Mouse (Mus musculus) MEL (cell line): ENCODE results near the gene Col9a2. TPM values are rescaled to one million over a fixed set of nuclear protein-coding genes. Genes with fewer than 3 reads are reported as not detected.

ENCODE experiments used
- DNase-seq: peaks from one replicate; pipeline ENCODE4 v3.0.0; 2011; ENCODE audit warnings: low read depth, low spot score
- H3K27ac ChIP-seq: 2 replicates; pipeline ENCODE4 v1.5.1; 2012; ENCODE audit warnings: low read depth, mild to moderate bottlenecking, control low read depth, low read length, moderate library complexity; ENCODE audit not compliant: control insufficient read depth
- H3K27me3 ChIP-seq, 2 experiments: fragments of 150-350 bp in 1 of 2; sonication (generic) in 1 of 2; 2 replicates each; pipeline ENCODE4 v1.6.1; 2012; ENCODE audit warnings: low read length in 2 of 2, mild to moderate bottlenecking in 2 of 2, improper control_type of control experiment in 1 of 2, moderate library complexity in 1 of 2; ENCODE audit not compliant: insufficient read depth in 2 of 2, control insufficient read depth in 1 of 2
- H3K36me3 ChIP-seq, 2 experiments: 2 replicates each; pipeline ENCODE4 v1.6.1; 2012 to 2014; ENCODE audit warnings: low read length in 2 of 2, improper control_type of control experiment in 1 of 2, inconsistent platforms in 1 of 2, mild to moderate bottlenecking in 1 of 2; ENCODE audit not compliant: insufficient read depth in 2 of 2, control insufficient read depth in 1 of 2
- H3K4me1 ChIP-seq, 2 experiments: fragments of 150-350 bp in 1 of 2; sonication (generic) in 1 of 2; 2 replicates each; pipeline ENCODE4 v1.6.1; 2012; ENCODE audit warnings: low read length in 2 of 2, improper control_type of control experiment in 1 of 2, mild to moderate bottlenecking in 1 of 2; ENCODE audit not compliant: insufficient read depth in 2 of 2, control insufficient read depth in 1 of 2
- H3K4me3 ChIP-seq, 2 experiments: fragments of 150-350 bp in 1 of 2; sonication (generic) in 1 of 2; 2 replicates each; pipeline ENCODE4 v1.5.1; 2012; ENCODE audit warnings: low read depth in 2 of 2, low read length in 2 of 2, mild to moderate bottlenecking in 2 of 2, moderate library complexity in 2 of 2, control low read depth in 1 of 2, improper control_type of control experiment in 1 of 2; ENCODE audit not compliant: control insufficient read depth in 1 of 2, insufficient read depth in 1 of 2
- H3K79me2 ChIP-seq: 2 replicates; pipeline ENCODE4 v1.6.1; 2012; ENCODE audit warnings: mild to moderate bottlenecking, low read length, moderate library complexity; ENCODE audit not compliant: control insufficient read depth, poor library complexity, insufficient read depth
- H3K9ac ChIP-seq: 2 replicates; pipeline ENCODE4 v1.6.1; 2012; ENCODE audit warnings: low read depth, mild to moderate bottlenecking, control low read depth, low read length, moderate library complexity; ENCODE audit not compliant: control insufficient read depth, poor library complexity, severe bottlenecking
- H3K9me3 ChIP-seq: fragments of 150-350 bp; sonication (generic); replicated peaks from 2 replicates; pipeline ENCODE4 v1.6.1; 2012; ENCODE audit warnings: mild to moderate bottlenecking, low read length, improper control_type of control experiment, moderate library complexity; ENCODE audit not compliant: insufficient read depth
- BHLHE40 ChIP-seq: IDR thresholded peaks from 2 replicates; pipeline ENCODE4 v1.6.1; 2012; ENCODE audit warnings: low read depth, mild to moderate bottlenecking, inconsistent platforms, low read length, improper control_type of control experiment, borderline replicate concordance
- CHD1 ChIP-seq: IDR thresholded peaks from 2 replicates; pipeline ENCODE4 v1.6.1; 2012; ENCODE audit warnings: low read depth, mild to moderate bottlenecking, inconsistent platforms, low read length, improper control_type of control experiment
- CTCF ChIP-seq, 3 experiments: IDR thresholded peaks in 2 of 3; conservative IDR thresholded peaks in 1 of 3; 2 replicates each; pipeline ENCODE4 v1.5.1; 2011 to 2012; ENCODE audit warnings: low read length in 3 of 3, low read depth in 2 of 3, mild to moderate bottlenecking in 2 of 3, improper control_type of control experiment in 1 of 3, inconsistent platforms in 1 of 3, mixed read lengths in 1 of 3, moderate library complexity in 1 of 3; ENCODE audit not compliant: control insufficient read depth in 1 of 3, insufficient read depth in 1 of 3, poor library complexity in 1 of 3, severe bottlenecking in 1 of 3
- ELF1 ChIP-seq: IDR thresholded peaks from 2 replicates; pipeline ENCODE4 v1.6.1; 2014; ENCODE audit warnings: low read depth, mild to moderate bottlenecking, inconsistent platforms, low read length, improper control_type of control experiment, moderate library complexity
- ETS1 ChIP-seq: IDR thresholded peaks from 2 replicates; pipeline ENCODE4 v1.6.1; 2012; ENCODE audit warnings: low read depth, mild to moderate bottlenecking, inconsistent platforms, low read length, improper control_type of control experiment, moderate library complexity
- GATA1 ChIP-seq: IDR thresholded peaks from 2 replicates; pipeline ENCODE4 v1.6.1; 2011; ENCODE audit warnings: low read depth, low read length, improper control_type of control experiment
- JUND ChIP-seq: IDR thresholded peaks from 2 replicates; pipeline ENCODE4 v1.6.1; 2011; ENCODE audit warnings: low read depth, mild to moderate bottlenecking, improper control_type of control experiment, low read length
- KAT2A ChIP-seq: conservative IDR thresholded peaks from 2 replicates; pipeline ENCODE4 v1.6.1; 2012; ENCODE audit warnings: low read depth, low read length, improper control_type of control experiment, inconsistent platforms
- MAFK ChIP-seq: IDR thresholded peaks from 2 replicates; pipeline ENCODE4 v1.6.1; 2011; ENCODE audit warnings: low read depth, mild to moderate bottlenecking, low read length, improper control_type of control experiment, borderline replicate concordance
- MAX ChIP-seq: IDR thresholded peaks from 2 replicates; pipeline ENCODE4 v1.6.1; 2011; ENCODE audit warnings: low read length, improper control_type of control experiment
- MXI1 ChIP-seq: IDR thresholded peaks from 2 replicates; pipeline ENCODE4 v1.6.1; 2011; ENCODE audit warnings: mild to moderate bottlenecking, low read depth, low read length, improper control_type of control experiment
- MYB ChIP-seq: IDR thresholded peaks from 2 replicates; pipeline ENCODE4 v1.6.1; 2011; ENCODE audit warnings: mild to moderate bottlenecking, low read depth, low read length, improper control_type of control experiment
- MYC ChIP-seq: IDR thresholded peaks from 2 replicates; pipeline ENCODE4 v1.6.1; 2011; ENCODE audit warnings: low read depth, mild to moderate bottlenecking, low read length, improper control_type of control experiment, moderate library complexity
- NELFE ChIP-seq: IDR thresholded peaks from 2 replicates; pipeline ENCODE4 v1.6.1; 2011; ENCODE audit warnings: low read depth, low read length, improper control_type of control experiment
- POLR2A ChIP-seq, 2 experiments: IDR thresholded peaks; 2 replicates each; pipeline ENCODE4 v1.6.1; 2011 to 2012; ENCODE audit warnings: low read length in 2 of 2, mild to moderate bottlenecking in 2 of 2, control low read depth in 1 of 2, improper control_type of control experiment in 1 of 2, low read depth in 1 of 2, moderate library complexity in 1 of 2; ENCODE audit not compliant: control insufficient read depth in 1 of 2, insufficient read depth in 1 of 2, poor library complexity in 1 of 2
- POLR2AphosphoS5 ChIP-seq: IDR thresholded peaks from 2 replicates; pipeline ENCODE4 v1.6.1; 2012; ENCODE audit warnings: low read depth, borderline replicate concordance, mild to moderate bottlenecking, inconsistent platforms, low read length, moderate library complexity, mixed read lengths
- RAD21 ChIP-seq: IDR thresholded peaks from 2 replicates; pipeline ENCODE4 v1.6.1; 2011; ENCODE audit warnings: mild to moderate bottlenecking, low read depth, low read length, improper control_type of control experiment
- SIN3A ChIP-seq: IDR thresholded peaks from 2 replicates; pipeline ENCODE4 v1.6.1; 2012; ENCODE audit warnings: low read length, improper control_type of control experiment, inconsistent platforms
- SMC3 ChIP-seq: IDR thresholded peaks from 2 replicates; pipeline ENCODE4 v1.6.1; 2011; ENCODE audit warnings: low read depth, low read length, improper control_type of control experiment
- TBP ChIP-seq: IDR thresholded peaks from 2 replicates; pipeline ENCODE4 v1.8.0; 2011; ENCODE audit warnings: low read depth, low read length, improper control_type of control experiment
- TCF12 ChIP-seq: IDR thresholded peaks from 2 replicates; pipeline ENCODE4 v1.6.1; 2014; ENCODE audit warnings: low read depth, mild to moderate bottlenecking, inconsistent platforms, low read length, improper control_type of control experiment, moderate library complexity
- ZC3H11A ChIP-seq: IDR thresholded peaks from 2 replicates; pipeline ENCODE4 v1.6.1; 2012; ENCODE audit warnings: low read depth, mild to moderate bottlenecking, inconsistent platforms, low read length, improper control_type of control experiment
- ZKSCAN1 ChIP-seq: IDR thresholded peaks from 2 replicates; pipeline ENCODE4 v1.6.1; 2012; ENCODE audit warnings: low read depth, mild to moderate bottlenecking, inconsistent platforms, low read length, improper control_type of control experiment, moderate library complexity
- ZMIZ1 ChIP-seq: IDR thresholded peaks from 2 replicates; pipeline ENCODE4 v1.6.1; 2012; ENCODE audit warnings: low read depth, mild to moderate bottlenecking, inconsistent platforms, low read length, improper control_type of control experiment, moderate library complexity
- ZNF384 ChIP-seq: IDR thresholded peaks from 2 replicates; pipeline ENCODE4 v1.6.1; 2012; ENCODE audit warnings: low read depth, mild to moderate bottlenecking, inconsistent platforms, low read length, improper control_type of control experiment
- polyA plus RNA-seq, 2 experiments: library from polyadenylated mRNA; stranded (reverse) in 1 of 2; unstranded in 1 of 2; fragments of >175 nt in 1 of 2; fragments of >200 nt in 1 of 2; gene quantifications; 2 replicates each; pipeline versions ENCODE4 v1.2.1 to v1.2.4; 2012; ENCODE audit warnings: low replicate concordance in 2 of 2, low read depth in 1 of 2; ENCODE audit not compliant: insufficient read length in 2 of 2, insufficient read depth in 1 of 2, missing spikeins in 1 of 2
- total RNA-seq: library from RNA; depleted of rRNA; stranded (reverse); fragments of 300-350 nt; gene quantifications from 2 replicates; pipeline ENCODE4 v1.2.3, GENCODE M21; 2012

The Col9a2 gene
- total and polyA plus RNA-seq, 3 experiments, result 0.12 TPM; not detected in 2

- Histone ChIP-seq H3K27ac (no peak overlapping the region), H3K4me1 (no peaks in the 10 kb centered on the region), H3K9me3 (no peaks in the 10 kb centered on the region), H3K27me3 (no peaks in the 10 kb centered on the region), H3K4me3 (no peak overlapping the region), H3K9ac (no peak overlapping the region), H3K36me3 (peaks cover 0 to 8% of the 10 kb centered on the region in 2 experiments), H3K79me2 (no peaks in the 10 kb centered on the region)
- TF ChIP-seq ZC3H11A (no peak), MXI1 (no peak), KAT2A (no peak), SIN3A (no peak), CHD1 (no peak), ZKSCAN1 (no peak), TBP (no peak), POLR2A (IDR thresholded peaks at IDR 0.05; ENCODE audit: control insufficient read depth in 1 of 2, insufficient read depth in 1 of 2, low read depth in 1 of 2, low read length in 2 of 2, poor library complexity in 1 of 2) (no peak), POLR2AphosphoS5 (no peak), MAX (no peak), SMC3 (no peak), RAD21 (no peak), JUND (no peak), TCF12 (no peak)
- DNase-seq, result peak; percentile 30
Observed at GRCm38 (mm10) chr4:121065336-121065735, 26.2 kb downstream of the Col9a2 start.

GRCm38 (mm10) chr4:121074250-121074649 is 35.1 kb downstream of the Col9a2 start:
- Histone ChIP-seq H3K27ac (no peak overlapping the region), H3K79me2 (no peaks in the 10 kb centered on the region), H3K9me3 (no peaks in the 10 kb centered on the region), H3K27me3 (no peaks in the 10 kb centered on the region), H3K4me1 (no peaks in the 10 kb centered on the region), H3K9ac (no peak overlapping the region), H3K4me3 (no peak overlapping the region), H3K36me3 (peaks cover 0 to 7% of the 10 kb centered on the region in 2 experiments; a peak in 2 of 4 replicates)
- no peak for TF ChIP-seq MAFK
- no peak for TF ChIP-seq GATA1
- no peak for TF ChIP-seq CTCF (IDR thresholded peaks at IDR 0.05 in 2 of 3, conservative IDR thresholded peaks at IDR 0.05 in 1 of 3; ENCODE audit: control insufficient read depth in 1 of 3, insufficient read depth in 1 of 3, low read depth in 2 of 3, low read length in 3 of 3, poor library complexity in 1 of 3, severe bottlenecking in 1 of 3)
- no peak for TF ChIP-seq ZNF384
- no peak for TF ChIP-seq MXI1
- TF ChIP-seq ZMIZ1, result no peak
- TF ChIP-seq NELFE, result no peak
- TF ChIP-seq TCF12, result no peak
- TF ChIP-seq CHD1, result no peak
- TF ChIP-seq MYC, result no peak
- no peak for TF ChIP-seq ELF1
- no peak for TF ChIP-seq ETS1
- TF ChIP-seq MYB, result no peak
- no peak for TF ChIP-seq MAX
- no peak for TF ChIP-seq BHLHE40
- no peak for DNase-seq
